Mouse (Mus musculus) Patski (cell line): ENCODE data around the gene Nop16. TPM values are rescaled to one million over a fixed set of nuclear protein-coding genes. Genes with fewer than 3 reads are reported as not detected.

Experiments
- ATAC-seq: fragments of 100-300 bp; one replicate; pipeline ENCODE4 v1.8.0; 2021
- CTCF ChIA-PET: fragments of 350-600 bp; sonication (Branson Sonifier 250); formaldehyde crosslinking; loops from one replicate; lab custom pipeline; 2022; ENCODE audit warnings: inconsistent platforms; lab: Charles Lee
- POLR2A ChIA-PET: fragments of 350-600 bp; sonication (Branson Sonifier 250); formaldehyde crosslinking; loops from one replicate; lab custom pipeline; 2022; ENCODE audit warnings: antibody characterized with exemption, inconsistent platforms; lab: Charles Lee
- DNase-seq: peaks from one replicate; pipeline ENCODE4 v3.0.0-alpha.2; 2011; ENCODE audit warnings: low read depth, low spot score
- H3K27me3 ChIP-seq: fragments of 371-371 bp; one replicate; pipeline ENCODE4 v1.5.1; 2021
- CTCF ChIP-seq: fragments of 100-300 bp; IDR thresholded peaks from one replicate; pipeline ENCODE4 v1.5.1; 2021
- in situ Hi-C: fragments of 300-500 bp; cut with MboI; formaldehyde crosslinking; loops from 3 replicates; pipeline ENCODE4 v1.11.1; 2018; ENCODE audit warnings: low pct_unique_long_range_greater_than_20kb, mixed read lengths
- polyA plus RNA-seq: library from polyadenylated mRNA; unstranded; gene quantifications from one replicate; pipeline ENCODE4 v1.2.3, GENCODE M21; 2021

The Nop16 gene
- polyA plus RNA-seq, 1 experiment from 2014 or later = 38.0 TPM

GRCm38 (mm10) chr13:54577652-54578507 lies 12.0 kb downstream of the Nop16 start:
- H3K27me3 ChIP-seq = no peaks in the 10 kb centered on the region
- TF ChIP-seq CTCF = no peak
- POLR2A ChIA-PET = interaction anchor here (1.0 kb wide), 1 partner anchor 11 kb away, joined by 3 read pairs; no protein-coding TSS in a partner anchor
- DNase-seq = no peak
- in situ Hi-C loops = loop anchor here (5.0 to 10.0 kb wide), 2 partner anchors 39 to 107 kb away; no protein-coding TSS in a partner anchor
- ATAC-seq = no peak
- CTCF ChIA-PET = no interaction called here

- H3K27me3 ChIP-seq = no peaks in the 10 kb centered on the region
- ChIA-PET CTCF (interaction anchor here (1.4 kb wide), 1 partner anchor 9 kb away, joined by 3 read pairs; no protein-coding TSS in a partner anchor), POLR2A (no interaction called here)
- ATAC-seq (peak; percentile 3), DNase-seq (no peak)
- no peak for TF ChIP-seq CTCF
- in situ Hi-C loops = loop anchor here (5.0 to 10.0 kb wide), 2 partner anchors 42 to 109 kb away; no protein-coding TSS in a partner anchor
These were observed 14.4 kb downstream of the Nop16 start for GRCm38 (mm10) chr13:54575489-54575888.

- in situ Hi-C loops = loop anchor here (5.0 to 10.0 kb wide), 2 partner anchors 42 to 110 kb away; no protein-coding TSS in a partner anchor
- CTCF ChIA-PET = interaction anchor here (1.4 kb wide), 1 partner anchor 9 kb away, joined by 3 read pairs; no protein-coding TSS in a partner anchor
These were observed 14.9 kb downstream of the Nop16 start, which contains the start of gene Arl10 for GRCm38 (mm10) chr13:54574854-54575481. TSS of gene Arl10 (plus strand) at chr13:54575015.

GRCm38 (mm10) chr13:54572621-54573020 lies 17.3 kb downstream of the Nop16 start:
- DNase-seq (no peak), ATAC-seq (no peak)
- TF ChIP-seq CTCF = no peak
- POLR2A ChIA-PET = no interaction called here
- no peaks in the 10 kb centered on the region for H3K27me3 ChIP-seq
- in situ Hi-C loops = loop anchor here (10.0 kb wide), 1 partner anchor 112 kb away; no protein-coding TSS in a partner anchor
- CTCF ChIA-PET = no interaction called here

More at GRCm38 (mm10) chr13:54574854-54575481, 14.9 kb downstream of the Nop16 start, which contains the start of gene Arl10:
- ATAC-seq = peak; percentile 86
- H3K27me3 ChIP-seq = no peaks in the 10 kb centered on the region
- no peak for TF ChIP-seq CTCF
- DNase-seq = no peak
- POLR2A ChIA-PET = interaction anchor here (0.8 kb wide), 1 partner anchor 71 kb away, joined by 3 read pairs; the partner anchor contains the start of gene Simc1

- DNase-seq (no peak), ATAC-seq (no peak)
- no peaks in the 10 kb centered on the region for H3K27me3 ChIP-seq
- no peak for TF ChIP-seq CTCF
- CTCF ChIA-PET = no interaction called here
- POLR2A ChIA-PET = no interaction called here
- in situ Hi-C loops = loop anchor here (10.0 kb wide), 1 partner anchor 113 kb away; no protein-coding TSS in a partner anchor
These were observed 18.3 kb downstream of the Nop16 start for GRCm38 (mm10) chr13:54571637-54572036.

GRCm38 (mm10) chr13:54570736-54571135 lies 19.2 kb downstream of the Nop16 start:
- in situ Hi-C loops = loop anchor here (10.0 kb wide), 1 partner anchor 114 kb away; no protein-coding TSS in a partner anchor
- no peak for ATAC-seq
- H3K27me3 ChIP-seq = no peaks in the 10 kb centered on the region
- ChIA-PET CTCF (no interaction called here), POLR2A (no interaction called here)
- no peak for TF ChIP-seq CTCF
- DNase-seq = no peak

GRCm38 (mm10) chr13:54569282-54569681 lies 20.6 kb downstream of the Nop16 start:
- no peaks in the 10 kb centered on the region for H3K27me3 ChIP-seq
- ChIA-PET CTCF (no interaction called here), POLR2A (no interaction called here)
- TF ChIP-seq CTCF = no peak
- no peak for DNase-seq
- ATAC-seq = no peak
- in situ Hi-C loops = no loop called here

GRCm38 (mm10) chr13:54568380-54568779 lies 21.5 kb downstream of the Nop16 start:
- no peak for ATAC-seq
- no peaks in the 10 kb centered on the region for H3K27me3 ChIP-seq
- in situ Hi-C loops = no loop called here
- CTCF ChIA-PET = no interaction called here
- POLR2A ChIA-PET = no interaction called here
- TF ChIP-seq CTCF = no peak
- DNase-seq = no peak

GRCm38 (mm10) chr13:54565594-54566345 lies 24.1 kb downstream of the Nop16 start:
- DNase-seq (no peak), ATAC-seq (no peak)
- TF ChIP-seq CTCF = no peak
- no peaks in the 10 kb centered on the region for H3K27me3 ChIP-seq
- CTCF ChIA-PET = interaction anchor here (0.6 to 1.6 kb wide), 5 partner anchors 10 to 133 kb away, joined by 3 to 4 read pairs (median 3); no protein-coding TSS in a partner anchor
- POLR2A ChIA-PET = interaction anchor here (1.1 kb wide), 1 partner anchor 13 kb away, joined by 3 read pairs; no protein-coding TSS in a partner anchor
- in situ Hi-C loops = no loop called here
